Mouse (Mus musculus): ENCODE measurements around the gene Iqch.
"Not testable (repeated sequence)": the region's sequence is repeated elsewhere in the genome, so short reads cannot be mapped to it uniquely, and the experiment has no call there.

Gene Iqch

GRCm38 (mm10) chr9:63568314-63568713 is 34.0 kb downstream of the Iqch start:
- no peak for DNase-seq (ENCODE audit: extremely low read depth, low read depth)

- no peak for DNase-seq (ENCODE audit: extremely low read depth, low read depth)
Observed at GRCm38 (mm10) chr9:63563436-63563835, 38.9 kb downstream of the Iqch start.

DNA sequence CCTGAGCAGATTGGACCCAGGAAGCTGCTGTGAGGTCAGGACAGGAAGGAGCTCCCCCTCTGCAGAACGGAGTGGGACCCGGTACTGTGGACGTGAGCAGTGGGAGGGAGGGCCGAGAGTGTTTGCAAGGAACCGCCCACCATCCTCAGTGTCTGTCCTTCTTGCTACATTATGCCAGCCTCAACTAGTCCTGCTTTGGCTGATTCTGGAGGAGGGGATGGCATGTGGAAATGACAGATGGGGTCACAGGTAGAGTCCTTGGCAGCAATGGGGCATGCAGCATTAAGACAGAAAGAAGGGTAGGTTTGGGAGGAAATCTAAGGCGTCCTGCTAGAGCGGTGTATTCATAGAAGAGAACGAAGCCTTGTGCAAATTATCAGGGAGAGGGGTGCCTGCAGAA is 40.4 kb downstream of the Iqch start:
- no peak for DNase-seq (ENCODE audit: extremely low read depth, low read depth)

- DNase-seq (ENCODE audit: extremely low read depth, low read depth) = no peak
Observed at GRCm38 (mm10) chr9:63556933-63557332, 45.4 kb downstream of the Iqch start.

- DNase-seq (ENCODE audit: extremely low read depth, low read depth) = no peak
Observed at GRCm38 (mm10) chr9:63556316-63556715, 46.0 kb downstream of the Iqch start.

- DNase-seq (ENCODE audit: extremely low read depth, low read depth) = no peak
Observed at GRCm38 (mm10) chr9:63555460-63555990, 46.8 kb downstream of the Iqch start.

DNA sequence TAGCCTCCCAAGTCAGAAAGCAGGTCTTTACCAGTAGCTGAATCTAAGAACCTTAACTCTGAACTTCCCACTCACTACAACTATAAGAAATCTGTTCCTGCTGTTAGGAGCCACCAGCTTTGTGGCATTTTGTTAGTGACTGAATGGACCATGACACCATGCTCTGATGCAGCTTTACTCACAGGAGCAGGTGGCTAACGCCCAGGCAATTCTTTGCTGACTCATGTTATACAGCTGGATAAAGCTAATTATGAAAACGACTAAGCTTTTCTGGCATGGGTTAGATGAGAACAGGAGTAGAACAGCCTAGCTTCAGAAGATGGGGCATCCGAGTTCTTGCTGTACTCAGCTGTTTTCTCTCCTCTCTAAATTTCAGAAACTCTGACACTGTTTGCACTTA is 48.7 kb downstream of the Iqch start:
- DNase-seq (ENCODE audit: extremely low read depth, low read depth) = no peak

DNA sequence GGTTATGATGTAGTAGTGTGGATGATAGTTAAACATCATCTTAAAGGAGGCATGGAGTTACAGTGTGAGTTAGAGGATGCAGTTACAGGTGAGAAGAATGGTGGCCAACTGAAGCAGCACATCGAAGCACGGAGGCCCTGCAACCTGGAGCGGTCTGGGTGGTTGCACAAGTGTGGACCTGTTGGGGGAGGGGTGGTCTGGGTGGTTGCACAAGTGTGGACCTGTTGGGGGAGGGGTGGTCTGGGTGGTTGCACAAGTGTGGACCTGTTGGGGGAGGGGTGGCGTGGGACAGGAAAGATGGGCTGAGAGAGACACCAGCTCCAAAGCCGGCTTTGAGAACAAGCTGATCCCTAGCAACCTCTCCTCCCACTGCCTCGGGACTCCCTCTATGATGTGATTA is 51.6 kb downstream of the Iqch start:
- DNase-seq (ENCODE audit: extremely low read depth, low read depth) = not testable (repeated sequence)

- DNase-seq (ENCODE audit: extremely low read depth, low read depth) = no peak
Observed at GRCm38 (mm10) chr9:63548966-63549365, 53.3 kb downstream of the Iqch start.

GRCm38 (mm10) chr9:63541926-63542325 is 60.4 kb downstream of the Iqch start:
- DNase-seq (ENCODE audit: extremely low read depth, low read depth) = no peak

DNA sequence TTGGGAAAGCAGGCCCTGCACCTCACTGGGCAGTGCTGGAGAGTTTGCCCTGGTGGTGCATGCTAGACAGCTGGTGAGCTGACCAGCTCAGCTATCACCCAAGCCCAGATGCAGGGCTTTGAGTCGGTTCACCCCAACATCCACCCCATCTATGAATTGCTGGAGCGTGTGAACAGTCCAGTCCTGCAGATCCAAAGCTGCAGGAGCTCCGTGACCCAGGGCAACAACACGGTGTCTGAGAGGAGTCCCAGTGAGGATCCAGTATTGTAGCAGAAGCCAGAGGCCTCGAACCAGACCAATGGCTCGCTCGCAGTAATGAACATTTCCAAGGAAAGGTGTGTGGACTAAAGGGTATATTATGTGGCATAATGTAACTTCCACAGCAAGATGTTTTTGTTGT is 61.0 kb downstream of the Iqch start:
- DNase-seq (ENCODE audit: extremely low read depth, low read depth) = no peak

DNA sequence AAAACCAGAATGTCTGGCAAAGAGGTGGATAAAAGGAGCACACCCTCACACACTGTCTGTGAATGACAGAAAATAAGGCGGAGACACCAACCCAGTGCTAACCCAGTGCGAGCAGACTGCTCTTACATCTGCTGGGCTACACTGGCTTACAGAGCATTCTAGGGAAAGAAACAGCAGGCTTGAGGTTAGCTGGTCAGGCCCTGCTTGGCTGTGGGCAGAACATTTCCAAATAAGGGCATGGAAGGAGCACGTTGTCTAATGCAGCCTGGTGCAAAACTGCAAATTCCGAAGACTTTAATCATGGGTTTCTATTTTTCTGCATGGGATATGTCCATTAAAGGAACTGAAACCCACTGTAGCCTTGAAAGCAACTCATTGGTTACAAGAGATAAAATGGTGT is 64.8 kb downstream of the Iqch start:
- DNase-seq (ENCODE audit: extremely low read depth, low read depth) = no peak

DNA sequence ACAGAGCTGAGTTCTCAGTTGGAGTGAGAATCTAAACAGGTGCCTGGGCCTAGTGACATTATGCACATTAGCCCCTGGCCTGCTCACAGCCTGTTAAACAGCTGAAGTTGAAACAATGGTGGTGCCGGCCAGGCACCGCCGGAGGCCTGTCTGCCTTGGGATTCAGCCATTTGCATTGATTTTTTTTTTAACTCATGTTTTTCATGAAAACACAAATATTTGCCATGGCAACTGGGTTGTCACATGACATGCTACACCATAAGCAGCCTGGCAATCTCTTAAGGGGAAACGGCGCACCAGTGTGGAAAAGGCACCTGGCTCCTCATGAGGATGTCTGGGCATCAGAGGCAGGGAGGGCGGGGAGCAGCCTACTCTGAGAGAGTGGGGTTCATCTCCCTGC is 67.3 kb downstream of the Iqch start:
- no peak for DNase-seq (ENCODE audit: extremely low read depth, low read depth)

- DNase-seq (ENCODE audit: extremely low read depth, low read depth) = no peak
Observed at GRCm38 (mm10) chr9:63534371-63534780, 67.9 kb downstream of the Iqch start.

- no peak for DNase-seq (ENCODE audit: extremely low read depth, low read depth)
Observed at GRCm38 (mm10) chr9:63532966-63533711, 69.2 kb downstream of the Iqch start.

- DNase-seq (ENCODE audit: extremely low read depth, low read depth) = no peak
Observed at GRCm38 (mm10) chr9:63523937-63524253, 78.4 kb downstream of the Iqch start.

DNA sequence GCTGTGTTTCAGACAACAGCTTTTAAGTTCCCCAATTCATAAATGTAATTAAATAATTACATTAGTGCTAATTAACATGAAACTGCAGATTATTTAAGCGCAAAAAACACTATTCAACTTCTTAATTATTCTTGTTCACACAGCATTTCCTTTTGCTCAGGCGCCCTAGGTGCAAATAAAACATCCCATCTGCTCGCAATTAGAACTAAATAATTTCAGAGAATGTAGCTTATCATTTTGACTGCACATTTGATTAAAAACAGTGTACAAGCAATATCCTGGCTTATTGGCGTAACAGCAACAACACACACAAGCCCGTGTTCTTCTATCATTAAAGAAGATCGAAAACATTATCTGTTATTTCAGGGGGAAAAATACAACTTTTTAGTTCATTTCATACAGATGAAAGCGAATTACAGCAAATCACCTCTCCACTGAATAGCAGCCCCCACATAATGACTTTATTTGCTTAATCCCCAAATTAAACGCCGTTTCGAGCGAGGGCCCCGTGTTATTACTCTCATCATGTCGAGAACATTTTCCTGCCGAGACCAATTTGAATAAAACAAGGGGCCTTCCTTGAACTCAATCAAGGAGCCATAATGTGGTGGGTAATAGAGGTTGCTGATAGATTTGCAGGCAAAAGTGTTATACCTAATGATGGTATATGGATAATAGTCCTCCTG is 78.9 kb downstream of the Iqch start:
- no peak for DNase-seq (ENCODE audit: extremely low read depth, low read depth)

GRCm38 (mm10) chr9:63512851-63513250 is 89.4 kb downstream of the Iqch start:
- no peak for DNase-seq (ENCODE audit: extremely low read depth, low read depth)

DNA sequence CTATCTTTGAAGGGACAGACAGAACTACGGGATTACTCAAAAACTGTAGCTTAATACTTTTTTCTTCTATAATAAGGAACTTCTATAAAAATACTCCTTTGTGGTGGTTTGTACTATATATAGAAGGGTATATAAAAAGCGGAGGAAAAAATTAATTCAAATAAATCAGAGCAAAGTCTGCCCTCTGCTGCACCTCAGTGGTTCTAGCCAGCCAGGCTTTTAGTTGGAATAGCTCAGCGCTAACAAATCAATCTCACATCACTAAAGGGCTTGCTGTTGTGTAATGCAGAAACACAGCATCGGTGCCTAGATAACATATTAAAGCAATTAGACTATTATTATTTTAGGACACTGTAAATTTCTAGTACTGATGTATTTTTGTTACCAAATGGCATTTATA is 91.3 kb downstream of the Iqch start:
- no peak for DNase-seq (ENCODE audit: extremely low read depth, low read depth)

DNA sequence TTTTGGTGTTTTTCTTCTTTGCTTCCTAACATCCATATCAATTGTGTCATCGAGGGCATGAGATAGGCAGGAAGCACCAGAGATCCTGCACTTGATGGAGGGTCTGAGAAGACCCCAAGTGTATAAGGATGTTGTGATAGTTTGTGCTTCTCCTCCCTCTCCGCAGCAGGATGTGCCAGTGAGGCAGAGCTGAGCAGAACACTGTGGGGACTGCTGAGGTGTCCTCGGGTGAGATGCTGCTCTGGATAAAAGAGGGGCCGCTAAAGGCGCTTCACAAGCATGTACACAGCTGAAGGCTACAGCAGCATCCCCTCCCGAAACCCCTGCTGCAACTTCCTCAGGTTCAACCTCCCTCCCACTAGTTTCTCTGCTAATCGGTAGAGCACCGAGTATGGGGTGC is 95.2 kb downstream of the Iqch start:
- no peak for DNase-seq (ENCODE audit: extremely low read depth, low read depth)

- no peak for DNase-seq (ENCODE audit: extremely low read depth, low read depth)
Observed at GRCm38 (mm10) chr9:63503890-63504289, 98.4 kb downstream of the Iqch start.

DNA sequence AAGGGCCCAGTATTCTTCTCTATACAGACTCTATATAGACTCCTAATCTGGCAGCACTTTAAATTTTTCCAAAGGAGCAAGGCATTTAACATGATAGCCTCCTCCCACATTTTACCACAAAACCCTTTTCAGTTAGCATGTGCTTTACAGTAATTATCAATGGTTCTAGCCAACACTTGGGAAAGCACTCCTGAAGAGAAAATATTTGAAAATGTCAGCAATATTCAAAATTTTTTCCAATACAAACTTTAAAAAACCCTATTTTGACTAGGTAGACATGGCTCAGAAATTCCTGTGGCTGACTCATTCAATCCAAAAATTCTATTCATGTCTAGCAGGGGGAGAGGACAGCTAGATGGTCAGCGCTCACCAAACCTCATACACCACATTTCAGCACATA is 100.8 kb downstream of the Iqch start:
- no peak for DNase-seq (ENCODE audit: extremely low read depth, low read depth)

DNA sequence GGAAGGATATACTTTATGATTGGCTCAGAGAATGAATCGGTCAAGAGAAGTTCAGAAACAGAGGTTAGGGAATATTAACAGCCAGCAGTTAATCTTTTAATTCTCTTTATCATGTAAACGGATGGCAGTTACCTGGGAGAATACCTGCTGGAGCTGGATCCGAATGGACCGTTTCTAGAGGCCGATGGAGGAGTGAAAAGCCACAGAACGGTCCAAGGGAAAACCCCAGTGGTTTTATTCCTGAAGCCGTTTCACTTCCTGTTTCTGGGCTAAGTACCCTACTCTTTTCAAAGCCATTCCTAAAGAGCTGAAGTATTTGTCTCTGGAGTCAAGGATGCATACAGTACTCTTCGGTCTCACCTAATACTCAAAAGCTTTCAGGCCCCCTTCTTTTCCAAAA is 102.4 kb downstream of the Iqch start:
- no peak for DNase-seq (ENCODE audit: extremely low read depth, low read depth)
